Mouse (Mus musculus) adipocyte (in vitro differentiated cells): ENCODE measurements around the gene Gm10203.
"Not testable (repeated sequence)": the region's sequence is repeated elsewhere in the genome, so short reads cannot be mapped to it uniquely, and the experiment has no call there.

Source experiments
- DNase-seq: peaks from one replicate; pipeline ENCODE4 v3.0.0-alpha.2; 2016; ENCODE audit warnings: low spot score

Gene Gm10203

DNA sequence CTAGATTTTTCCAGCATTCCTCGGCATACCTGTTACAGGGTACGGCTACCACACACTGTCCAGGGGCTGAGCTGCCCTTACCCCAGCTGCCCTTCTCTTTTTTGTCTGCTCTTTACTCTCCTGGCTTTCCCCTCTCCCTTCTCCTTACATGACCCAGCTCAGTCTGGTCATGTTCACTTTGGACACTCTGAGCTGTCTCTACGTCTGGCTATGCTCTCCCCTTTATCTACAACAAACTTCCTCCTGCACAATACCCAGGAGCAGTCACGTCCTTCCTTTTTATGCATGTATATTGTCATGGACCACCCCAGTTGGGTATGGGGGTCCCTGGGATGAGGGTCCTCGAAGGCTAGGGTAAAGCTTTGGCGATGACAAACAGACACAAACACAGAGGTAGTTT lies 5.7 kb downstream of the Gm10203 start:
- DNase-seq, result no peak

DNA sequence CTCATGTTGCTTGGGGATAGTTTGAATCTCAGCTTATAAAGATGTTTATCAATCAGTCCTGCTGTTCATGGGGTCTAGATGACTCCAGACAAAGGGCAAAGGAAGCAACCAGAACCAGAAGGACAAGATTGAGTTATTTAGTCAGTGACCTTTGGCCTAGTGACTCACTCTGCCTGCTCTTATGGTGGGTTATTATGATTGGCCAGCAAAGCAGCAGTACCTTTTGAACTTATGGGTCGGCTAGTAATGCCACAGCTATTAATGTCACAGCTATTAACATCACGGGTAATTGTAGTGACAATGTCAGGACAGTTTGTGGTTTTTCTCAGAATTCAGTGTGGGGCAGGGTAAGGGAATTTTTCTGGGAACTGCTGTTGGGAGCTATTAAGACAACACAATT lies 8.0 kb downstream of the Gm10203 start:
- no peak for DNase-seq

GRCm38 (mm10) chr6:149139011-149139410 lies 9.0 kb downstream of the Gm10203 start:
- DNase-seq, result no peak

DNA sequence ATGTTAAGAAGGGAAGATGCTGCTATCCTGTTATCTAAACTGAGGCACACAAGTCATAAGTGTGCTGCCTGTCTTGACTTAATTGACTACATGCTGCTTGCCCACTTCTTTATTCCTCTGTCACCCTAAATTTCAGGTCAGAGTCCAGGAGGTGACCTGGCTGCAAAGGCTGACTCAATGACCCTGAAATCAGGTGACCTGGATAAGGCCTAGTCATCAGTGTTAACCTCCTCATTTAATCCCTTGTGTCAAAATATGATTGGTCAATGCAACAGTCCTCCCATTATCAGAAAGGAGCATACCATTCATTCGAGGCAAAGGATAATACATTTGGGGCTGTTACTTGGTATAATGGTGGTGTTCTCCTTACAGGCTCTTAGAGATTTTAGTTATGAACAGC lies 9.5 kb downstream of the Gm10203 start, which contains the start of gene Etfbkmt:
Gene Etfbkmt (plus strand): TSS at position 379 of the 400 bp plus-strand sequence.
- no peak for DNase-seq

DNA sequence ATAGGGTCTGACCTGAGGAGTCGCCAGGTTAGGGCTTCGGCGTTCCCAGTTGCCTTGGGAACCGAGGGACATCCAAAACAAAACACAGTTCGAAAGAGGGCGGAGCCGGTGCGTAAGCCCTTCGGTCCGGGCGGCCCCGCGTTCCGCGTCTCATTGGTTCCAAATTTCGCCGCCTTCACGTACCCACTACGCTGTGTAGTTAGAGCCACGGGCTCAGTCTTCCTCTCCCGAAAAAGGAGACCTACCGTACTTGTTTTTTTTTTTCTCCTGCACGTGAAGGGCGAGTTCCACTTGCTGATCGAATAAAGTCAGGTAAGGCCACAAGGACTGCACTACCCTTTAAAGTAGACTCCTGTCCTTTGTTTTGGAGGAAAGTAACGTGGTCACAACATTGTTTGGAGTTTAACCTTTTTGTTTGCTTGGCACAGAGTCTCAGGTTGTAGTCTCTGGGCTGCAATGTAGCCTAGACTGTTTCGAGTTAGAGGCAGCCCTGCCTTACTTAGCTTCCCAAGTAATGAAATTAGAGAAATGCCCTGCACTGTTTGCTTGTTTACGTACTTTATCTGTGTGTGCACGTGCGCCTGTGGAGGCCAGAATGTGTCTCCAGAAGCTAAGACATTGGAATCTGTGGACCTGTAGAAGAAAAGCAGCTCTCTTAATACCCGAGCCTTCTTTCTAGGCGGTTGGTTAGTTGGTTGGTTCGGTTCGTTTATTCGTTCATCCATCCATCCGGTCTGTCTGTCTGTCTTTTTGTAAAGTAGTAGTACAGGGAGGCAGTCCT lies 11.6 kb downstream of the Gm10203 start:
- DNase-seq, result peak; percentile 91

DNA sequence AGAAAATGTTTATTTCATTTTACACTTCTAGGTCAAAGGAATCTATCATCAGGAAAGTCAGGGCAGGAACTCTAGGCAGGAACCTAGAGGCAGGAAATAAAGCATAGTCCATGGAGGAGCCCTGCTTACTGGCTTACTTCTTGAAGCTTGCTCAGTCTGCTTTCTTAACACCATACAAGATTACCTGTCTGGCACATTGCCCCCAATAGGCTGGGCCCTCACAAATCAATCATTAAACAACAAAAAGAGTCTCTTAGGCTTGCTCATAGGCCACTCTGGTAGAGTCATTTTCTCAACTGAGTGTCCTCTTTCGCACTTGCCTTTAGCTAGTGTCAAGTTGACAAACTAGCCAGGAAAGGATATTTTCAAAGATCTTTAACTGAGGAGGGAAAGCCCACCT lies 15.2 kb downstream of the Gm10203 start:
- no peak for DNase-seq

DNA sequence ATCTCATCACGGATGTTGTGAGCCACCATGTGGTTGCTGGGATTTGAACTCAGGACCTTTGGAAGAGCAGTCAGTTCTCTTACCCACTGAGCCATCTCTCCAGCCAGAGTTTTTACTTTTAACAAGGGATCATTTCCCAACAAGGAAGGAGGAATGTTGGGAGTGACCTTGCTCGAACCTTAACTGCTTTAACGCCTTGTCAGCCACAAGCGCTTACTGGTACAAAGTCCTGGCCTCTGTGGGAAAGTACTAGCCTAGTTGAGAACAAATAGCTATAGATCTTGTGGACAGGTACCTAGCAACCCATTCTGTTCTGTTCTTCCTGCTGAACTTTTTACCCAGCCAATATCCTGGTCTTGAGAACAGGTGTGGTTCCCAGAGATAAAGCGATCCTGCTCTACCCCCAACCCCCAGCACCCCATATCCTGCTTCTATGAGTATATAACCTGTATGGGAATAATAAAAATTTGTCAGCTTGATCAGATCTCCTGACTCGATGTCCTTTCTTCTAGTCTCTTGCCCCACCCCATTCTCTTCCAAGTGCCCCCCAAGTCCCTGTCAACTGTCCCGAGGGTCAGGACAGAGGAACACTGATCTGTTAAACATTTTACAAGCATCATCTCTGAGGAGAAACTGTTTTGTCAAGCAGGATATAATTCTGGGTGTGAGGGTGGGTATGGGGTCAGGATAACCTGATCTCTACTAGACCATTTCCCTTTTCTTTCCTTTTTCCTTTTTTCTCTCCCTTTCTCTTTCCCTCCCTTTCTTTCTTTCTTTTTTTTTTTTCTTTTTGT lies 18.7 kb downstream of the Gm10203 start:
- DNase-seq, result no peak

- DNase-seq, result no peak
Measured at GRCm38 (mm10) chr6:149152119-149152518, 22.1 kb downstream of the Gm10203 start.

DNA sequence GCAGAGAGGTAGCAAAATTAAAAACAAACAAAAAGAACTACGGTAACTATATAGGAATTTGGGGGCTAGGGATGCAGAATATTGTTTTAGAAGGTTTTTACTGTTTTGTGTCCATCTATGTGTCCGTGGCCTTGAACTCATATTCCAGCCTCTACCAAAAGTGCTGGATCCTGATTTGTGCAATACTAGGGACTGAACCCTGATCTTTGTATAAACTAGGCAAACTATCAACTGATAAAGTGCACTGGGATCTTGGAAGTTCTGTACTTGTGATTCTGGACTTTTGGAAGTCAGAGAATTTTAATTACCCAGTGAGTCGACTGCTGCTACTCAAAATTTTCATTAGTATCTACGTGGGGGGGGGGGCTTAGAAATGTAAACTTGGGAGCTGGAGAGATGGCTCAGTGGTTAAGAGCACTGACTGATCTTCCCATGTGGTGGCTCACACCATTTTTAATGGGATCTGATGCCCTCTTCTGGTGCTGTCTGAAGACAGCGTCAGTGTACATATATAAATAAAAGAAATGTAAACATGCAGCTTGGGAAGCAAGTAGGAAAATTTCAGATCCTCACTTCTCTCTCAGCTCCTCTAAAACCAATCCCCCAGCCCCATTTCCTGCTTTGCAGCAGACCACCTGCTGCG lies 23.6 kb downstream of the Gm10203 start:
- no peak for DNase-seq

DNA sequence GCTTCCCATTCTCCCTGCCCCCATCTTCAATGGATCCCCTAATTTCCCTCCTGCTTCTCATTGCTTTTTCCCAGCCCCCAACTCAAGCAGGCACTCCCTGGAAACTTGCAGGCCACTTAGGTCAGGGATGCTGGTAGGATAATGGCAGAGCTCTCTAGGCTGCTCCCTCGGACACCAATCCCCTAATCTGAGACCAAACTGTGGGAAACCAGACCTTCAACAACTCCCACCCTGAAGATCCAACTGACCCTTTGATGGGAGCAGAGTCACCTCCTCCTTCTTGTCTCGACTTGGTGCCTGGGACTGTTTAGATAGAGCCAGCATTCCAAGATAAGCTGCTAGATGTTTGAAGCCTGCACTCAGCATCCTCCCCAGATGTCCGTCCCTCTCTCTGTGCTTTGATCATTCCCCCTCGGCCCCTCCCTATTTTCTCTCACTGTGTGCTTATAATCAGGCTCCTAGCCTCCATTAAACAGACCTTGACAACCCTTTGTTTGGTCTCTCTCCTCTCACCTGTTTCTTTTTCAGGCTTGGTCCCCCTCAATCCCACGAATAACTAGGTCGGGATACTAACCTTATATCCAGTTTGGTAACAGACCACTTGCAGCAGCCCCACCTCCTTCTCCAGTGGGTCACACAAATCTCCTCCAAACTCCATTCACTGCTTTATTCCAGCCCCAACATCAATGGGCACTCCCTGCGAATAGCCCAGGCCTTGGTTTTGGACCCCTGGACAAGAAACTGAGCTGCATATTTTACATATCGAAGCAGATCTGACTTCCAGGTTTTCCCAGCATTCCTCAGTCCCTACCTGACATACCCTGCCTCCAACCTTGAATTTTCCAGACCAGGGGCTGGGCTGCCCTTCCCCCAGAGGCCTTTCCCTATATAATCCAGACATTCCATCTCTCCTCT lies 24.4 kb downstream of the Gm10203 start:
- no peak for DNase-seq

GRCm38 (mm10) chr6:149155031-149155841 lies 25.3 kb downstream of the Gm10203 start:
- no peak for DNase-seq

DNA sequence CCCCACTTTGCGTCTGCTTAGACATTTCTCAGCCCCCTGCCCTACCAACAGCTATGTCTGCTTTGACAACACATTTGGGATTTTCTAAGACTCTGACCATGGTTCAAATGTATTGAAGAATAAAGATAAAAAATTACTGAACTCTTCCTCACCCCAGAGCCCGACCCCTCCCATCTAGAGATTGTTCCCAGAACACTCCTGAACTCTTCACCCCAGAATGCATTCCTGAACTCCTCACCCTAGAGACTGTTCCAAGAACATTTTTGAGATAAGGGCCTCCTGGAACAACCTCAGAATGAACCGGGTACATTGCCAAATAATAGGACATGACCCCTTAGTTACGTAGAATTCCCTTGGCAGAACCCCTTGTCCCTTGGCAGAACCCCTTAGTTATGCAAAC lies 37.1 kb downstream of the Gm10203 start:
- DNase-seq, result not testable (repeated sequence)

GRCm38 (mm10) chr6:149167672-149168071 lies 37.7 kb downstream of the Gm10203 start:
- DNase-seq, result no peak

GRCm38 (mm10) chr6:149168436-149168835 lies 38.5 kb downstream of the Gm10203 start:
- DNase-seq, result no peak

DNA sequence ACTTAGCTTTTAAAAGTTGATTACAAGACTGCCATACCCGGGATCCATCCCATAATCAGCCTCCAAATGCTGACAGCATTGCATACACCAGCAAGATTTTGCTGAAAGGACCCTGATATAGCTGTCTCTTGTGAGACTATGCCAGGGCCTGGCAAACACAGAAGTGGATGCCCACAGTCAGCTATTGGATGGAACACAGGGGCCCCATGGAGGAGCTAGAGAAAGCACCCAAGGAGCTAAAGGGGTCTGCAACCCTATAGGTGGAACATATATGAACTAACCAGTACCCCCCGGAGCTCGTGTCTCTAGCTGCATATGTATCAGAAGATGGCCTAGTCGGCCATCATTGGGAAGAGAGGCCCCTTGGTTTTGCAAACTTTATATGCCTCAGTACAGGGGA lies 40.0 kb downstream of the Gm10203 start:
- not testable (repeated sequence) for DNase-seq

GRCm38 (mm10) chr6:149173831-149174625 lies 44.1 kb downstream of the Gm10203 start:
- DNase-seq, result no peak

DNA sequence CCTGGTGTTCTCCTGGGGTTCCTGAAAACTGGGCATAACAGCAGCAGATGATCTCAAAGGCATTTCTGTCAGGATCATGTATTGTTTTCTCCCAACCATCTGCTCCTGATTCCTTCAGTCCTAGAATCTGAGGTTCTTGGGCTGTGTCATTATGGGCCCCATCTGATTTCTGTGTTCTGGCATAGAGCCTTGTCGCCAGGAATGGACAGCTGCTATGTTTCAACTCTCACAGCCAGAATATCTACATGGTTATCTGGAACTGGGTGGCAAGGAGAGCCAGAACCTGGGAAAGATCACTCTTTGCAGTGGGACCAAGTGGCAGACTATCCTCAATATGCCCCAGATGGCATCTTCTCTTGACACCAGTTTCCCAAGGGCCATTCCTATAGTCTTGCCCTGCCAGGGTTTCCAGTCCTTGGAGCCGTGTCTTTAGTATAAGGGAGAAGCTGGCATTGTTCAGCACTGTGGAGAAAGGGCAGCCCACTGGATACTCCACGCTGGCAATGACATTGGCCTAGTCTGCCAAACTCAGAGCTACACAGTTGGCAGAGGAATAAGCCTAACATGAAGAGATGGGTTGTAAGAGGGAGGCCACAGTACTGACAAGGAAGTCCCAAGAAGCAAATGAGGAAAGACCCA lies 45.1 kb downstream of the Gm10203 start:
- DNase-seq, result peak; percentile 84

DNA sequence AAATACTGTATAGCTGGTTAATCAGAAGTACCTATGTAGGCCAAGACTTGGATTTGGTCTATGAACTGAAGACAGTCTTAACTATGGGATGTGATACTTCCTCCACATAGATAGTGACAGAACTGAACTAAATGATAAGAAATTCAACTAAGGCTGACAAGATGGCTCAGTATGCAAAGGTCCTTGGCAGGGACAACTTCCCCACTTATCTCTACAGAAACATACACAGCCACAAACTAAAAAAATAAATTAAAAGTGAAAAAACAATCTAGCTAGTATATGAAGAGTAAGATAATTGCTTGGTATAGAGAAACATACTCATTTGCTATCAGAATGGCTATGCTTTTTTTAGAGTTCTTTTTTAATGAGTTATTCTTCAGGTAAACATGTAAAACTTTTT lies 49.1 kb downstream of the Gm10203 start:
- DNase-seq, result no peak
